Mouse (Mus musculus) adrenal gland, postnatal 36 days (tissue): ENCODE results near the gene Ccpg1. TPM values are rescaled to one million over a fixed set of nuclear protein-coding genes. Genes with fewer than 3 reads are reported as not detected.

Source experiments
- DNase-seq, 2 experiments: peaks; one replicate each; pipeline ENCODE4 v3.0.0; 2021; ENCODE audit warnings: mixed read lengths in 1 of 2
- total RNA-seq, 2 experiments: library from RNA; stranded (reverse); gene quantifications; 2 replicates each; pipeline ENCODE4 v1.2.3; 2021

Ccpg1 gene
- total RNA-seq, 2 experiments from 2014 or later, result 125 to 146 TPM

GRCm38 (mm10) chr9:72991420-72991819, 6.2 kb downstream of the Ccpg1 start:
- no peak for DNase-seq

GRCm38 (mm10) chr9:72992576-72992975, 7.3 kb downstream of the Ccpg1 start:
- peak; percentile 39 to 48 for DNase-seq

- no peak for DNase-seq
Observed at GRCm38 (mm10) chr9:72996167-72996566, 10.9 kb downstream of the Ccpg1 start.

GRCm38 (mm10) chr9:72996806-72997205, 11.6 kb downstream of the Ccpg1 start:
- no peak for DNase-seq

GRCm38 (mm10) chr9:73000487-73000886, 15.3 kb downstream of the Ccpg1 start:
- no peak for DNase-seq

- no peak for DNase-seq
Observed at GRCm38 (mm10) chr9:73001314-73002011, 16.2 kb downstream of the Ccpg1 start.

- DNase-seq, result peak; percentile 37 to 48
Observed at GRCm38 (mm10) chr9:73002177-73002576, 16.9 kb downstream of the Ccpg1 start.

- DNase-seq, result no peak
Observed at GRCm38 (mm10) chr9:73004076-73004475, 18.8 kb downstream of the Ccpg1 start.

- DNase-seq, result no peak
Observed at GRCm38 (mm10) chr9:73005106-73005505, 19.9 kb downstream of the Ccpg1 start.

- no peak for DNase-seq
Observed at GRCm38 (mm10) chr9:73006175-73006574, 20.9 kb downstream of the Ccpg1 start.

- DNase-seq, result no peak
Observed at GRCm38 (mm10) chr9:73008384-73008783, 23.2 kb downstream of the Ccpg1 start.

GRCm38 (mm10) chr9:73012629-73013028, 27.4 kb downstream of the Ccpg1 start:
- no peak for DNase-seq

- no peak for DNase-seq
Observed at GRCm38 (mm10) chr9:73014724-73015123, 29.5 kb downstream of the Ccpg1 start.

- no peak for DNase-seq
Observed at GRCm38 (mm10) chr9:73019841-73020240, 34.6 kb downstream of the Ccpg1 start.

GRCm38 (mm10) chr9:73020566-73021097, 35.4 kb downstream of the Ccpg1 start:
- peak; percentile 40 to 58 for DNase-seq

GRCm38 (mm10) chr9:73025818-73026636, 40.8 kb downstream of the Ccpg1 start:
- DNase-seq, result no peak

GRCm38 (mm10) chr9:73030443-73030842, 45.2 kb downstream of the Ccpg1 start:
- DNase-seq, result no peak

GRCm38 (mm10) chr9:73031421-73031820, 46.2 kb downstream of the Ccpg1 start:
- no peak for DNase-seq

- DNase-seq, result no peak
Observed at GRCm38 (mm10) chr9:73033406-73033805, 48.2 kb downstream of the Ccpg1 start.

- peak; percentile 96 for DNase-seq
Observed at GRCm38 (mm10) chr9:73039222-73039945, 54.2 kb downstream of the Ccpg1 start.

GRCm38 (mm10) chr9:73040080-73040479, 54.9 kb downstream of the Ccpg1 start, which contains the start of gene Pigb:
TSS of gene Pigb (minus strand) at chr9:73040378.
- peak in 1 of 2 experiments; percentile 29 for DNase-seq
